Mouse (Mus musculus): ENCODE measurements around the gene Cyfip2. TPM values are rescaled to one million over a fixed set of nuclear protein-coding genes. Genes with fewer than 3 reads are reported as not detected.

Gene Cyfip2
- polyA plus RNA-seq, 1 experiment from 2014 or later, result 20.4 TPM

DNA sequence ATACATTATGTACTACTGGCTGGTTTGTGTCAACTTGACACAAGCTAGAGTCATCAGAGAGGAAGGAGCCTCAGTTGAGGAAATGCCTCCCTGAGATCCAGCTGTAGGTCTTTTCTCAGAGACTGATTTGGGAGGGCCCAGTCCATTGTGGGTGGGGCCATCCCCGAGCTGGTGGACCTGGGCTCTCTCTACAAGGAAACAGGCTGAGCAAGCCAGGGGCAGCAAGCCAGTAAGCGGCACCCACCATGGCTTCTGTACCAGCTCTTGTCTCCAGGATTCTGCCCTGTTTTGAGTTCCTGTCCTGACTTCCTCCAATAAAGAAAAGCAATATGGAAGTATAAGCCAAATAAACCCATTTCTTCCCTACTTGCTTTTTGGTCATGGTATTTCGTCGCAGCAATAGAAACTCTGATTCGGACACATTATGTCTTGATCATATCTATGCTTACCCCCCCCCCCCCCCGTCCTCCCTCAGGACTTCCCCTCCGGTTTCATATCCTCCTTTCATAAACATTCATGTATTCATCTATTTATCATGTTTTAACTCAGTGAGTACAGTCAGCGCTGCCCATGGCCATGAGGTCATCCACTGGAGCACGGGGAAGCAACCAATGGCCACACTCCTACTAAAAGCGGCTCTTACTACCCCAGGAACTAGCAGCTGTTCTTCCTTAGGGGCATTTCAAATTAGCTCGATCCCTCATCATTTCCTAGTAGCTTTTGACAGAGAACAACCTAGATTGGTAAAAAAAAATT is 47.5 kb downstream of the Cyfip2 start:
- DNase-seq (ENCODE audit: low spot score), result no peak
- 92% methylated on average over 11 of the region's 11 CpGs for WGBS
- no peaks in the 10 kb centered on the region for H3K4me1 ChIP-seq
- H3K27ac ChIP-seq (replicated peaks), result no peak overlapping the region
- H3K27me3 ChIP-seq (ENCODE audit: low read depth, poor library complexity, severe bottlenecking), result no peaks in the 10 kb centered on the region
- no peaks in the 10 kb centered on the region for H3K9me3 ChIP-seq (replicated peaks)
- H3K4me3 ChIP-seq, result no peak overlapping the region
- peaks cover 53% of the 10 kb centered on the region for H3K36me3 ChIP-seq

DNA sequence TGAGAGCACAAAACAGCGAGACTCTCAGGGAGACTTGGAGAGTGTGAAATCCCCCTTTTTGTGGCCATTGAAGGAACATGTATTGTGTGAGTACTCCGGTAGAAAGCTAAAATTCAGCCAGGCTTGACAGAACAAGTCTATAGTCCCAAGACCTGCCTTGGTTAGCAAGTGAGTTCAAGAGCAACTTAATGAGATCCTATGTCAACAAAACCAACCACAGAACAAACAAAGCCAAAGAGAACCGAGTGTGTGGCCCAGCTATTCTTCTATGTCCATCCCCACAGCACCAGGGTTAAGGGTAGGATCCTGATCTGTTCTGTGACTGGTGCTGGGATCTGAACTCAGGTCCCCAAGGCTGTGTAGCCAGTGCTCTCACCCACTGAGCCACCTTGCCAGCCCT is 48.1 kb downstream of the Cyfip2 start:
- WGBS, result 75% methylated on average over 3 of the region's 3 CpGs
- Histone ChIP-seq H3K36me3 (peaks cover 51% of the 10 kb centered on the region), H3K4me1 (no peaks in the 10 kb centered on the region), H3K27ac (replicated peaks) (no peak overlapping the region), H3K4me3 (no peak overlapping the region), H3K27me3 (ENCODE audit: low read depth, poor library complexity, severe bottlenecking) (no peaks in the 10 kb centered on the region), H3K9me3 (replicated peaks) (no peaks in the 10 kb centered on the region)
- no peak for DNase-seq (ENCODE audit: low spot score)

- H3K9me3 ChIP-seq (replicated peaks), result no peaks in the 10 kb centered on the region
- peaks cover 54% of the 10 kb centered on the region for H3K36me3 ChIP-seq
- H3K4me1 ChIP-seq, result no peaks in the 10 kb centered on the region
- no peaks in the 10 kb centered on the region for H3K27me3 ChIP-seq (ENCODE audit: low read depth, poor library complexity, severe bottlenecking)
- WGBS, result 89% methylated on average over 11 of the region's 11 CpGs
- H3K27ac ChIP-seq (replicated peaks), result no peak overlapping the region
- no peak overlapping the region for H3K4me3 ChIP-seq
- DNase-seq (ENCODE audit: low spot score), result no peak
These were observed 49.4 kb downstream of the Cyfip2 start for GRCm38 (mm10) chr11:46263291-46263690.

DNA sequence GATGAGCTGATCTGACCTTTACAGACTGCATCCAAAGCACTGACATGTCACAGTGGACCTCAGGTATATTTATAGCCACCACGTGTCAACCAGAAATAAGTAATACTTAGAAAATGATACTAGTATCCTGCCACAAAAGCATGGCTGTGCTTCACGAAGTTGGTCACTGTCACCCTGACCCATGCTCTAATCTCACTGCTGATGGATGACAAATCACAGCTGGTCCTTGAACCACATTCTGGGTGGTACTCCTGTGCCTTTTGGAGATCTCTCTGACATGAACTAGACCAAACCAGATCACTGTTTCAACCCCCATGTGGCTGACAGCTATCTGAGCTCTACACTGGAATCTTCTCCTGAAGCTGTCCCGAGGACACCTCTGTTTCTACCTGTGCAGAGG is 49.8 kb downstream of the Cyfip2 start:
- no peaks in the 10 kb centered on the region for H3K9me3 ChIP-seq (replicated peaks)
- H3K27me3 ChIP-seq (ENCODE audit: low read depth, poor library complexity, severe bottlenecking), result no peaks in the 10 kb centered on the region
- H3K27ac ChIP-seq (replicated peaks), result no peak overlapping the region
- WGBS, result 86% methylated on average over 3 of the region's 3 CpGs
- H3K36me3 ChIP-seq, result peaks cover 56% of the 10 kb centered on the region
- no peak overlapping the region for H3K4me3 ChIP-seq
- DNase-seq (ENCODE audit: low spot score), result no peak
- no peaks in the 10 kb centered on the region for H3K4me1 ChIP-seq

- H3K4me1 ChIP-seq, result no peaks in the 10 kb centered on the region
- no peak overlapping the region for H3K4me3 ChIP-seq
- no peak for DNase-seq (ENCODE audit: low spot score)
- H3K27ac ChIP-seq (replicated peaks), result no peak overlapping the region
- WGBS, result 93% methylated on average over 8 of the region's 8 CpGs
- peaks cover 5% of the 10 kb centered on the region for H3K9me3 ChIP-seq (replicated peaks)
- H3K36me3 ChIP-seq, result peaks cover 71% of the 10 kb centered on the region
- H3K27me3 ChIP-seq (ENCODE audit: low read depth, poor library complexity, severe bottlenecking), result no peaks in the 10 kb centered on the region
These were observed 53.9 kb downstream of the Cyfip2 start for GRCm38 (mm10) chr11:46258749-46259148.

DNA sequence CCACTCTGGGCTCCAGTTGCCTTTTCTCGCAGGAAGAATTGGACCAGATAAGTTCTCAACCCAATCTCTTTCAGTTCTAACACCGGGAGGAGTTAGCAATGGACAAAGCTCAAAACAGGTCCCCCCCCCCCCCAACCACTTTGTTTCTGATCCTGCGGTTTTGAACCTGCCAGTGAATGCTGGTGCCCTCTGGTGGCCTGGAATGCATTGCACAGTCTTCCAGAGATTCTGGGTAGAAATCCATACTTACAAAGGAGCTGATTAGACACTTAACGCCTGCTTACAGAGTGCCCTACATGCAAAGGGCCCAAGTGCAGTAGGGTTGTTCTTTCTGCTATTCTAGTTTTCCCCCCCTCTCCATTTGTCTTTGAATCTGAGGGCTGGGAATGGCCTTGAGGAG is 54.5 kb downstream of the Cyfip2 start:
- Histone ChIP-seq H3K4me3 (no peak overlapping the region), H3K27ac (replicated peaks) (no peak overlapping the region), H3K27me3 (ENCODE audit: low read depth, poor library complexity, severe bottlenecking) (no peaks in the 10 kb centered on the region), H3K4me1 (no peaks in the 10 kb centered on the region), H3K36me3 (peaks cover 70% of the 10 kb centered on the region), H3K9me3 (replicated peaks) (peaks cover 5% of the 10 kb centered on the region)
- 69% methylated on average over 4 of the region's 4 CpGs for WGBS
- DNase-seq (ENCODE audit: low spot score), result no peak

- H3K27ac ChIP-seq (replicated peaks), result no peak overlapping the region
These were observed 57.4 kb downstream of the Cyfip2 start for GRCm38 (mm10) chr11:46255291-46255690.

DNA sequence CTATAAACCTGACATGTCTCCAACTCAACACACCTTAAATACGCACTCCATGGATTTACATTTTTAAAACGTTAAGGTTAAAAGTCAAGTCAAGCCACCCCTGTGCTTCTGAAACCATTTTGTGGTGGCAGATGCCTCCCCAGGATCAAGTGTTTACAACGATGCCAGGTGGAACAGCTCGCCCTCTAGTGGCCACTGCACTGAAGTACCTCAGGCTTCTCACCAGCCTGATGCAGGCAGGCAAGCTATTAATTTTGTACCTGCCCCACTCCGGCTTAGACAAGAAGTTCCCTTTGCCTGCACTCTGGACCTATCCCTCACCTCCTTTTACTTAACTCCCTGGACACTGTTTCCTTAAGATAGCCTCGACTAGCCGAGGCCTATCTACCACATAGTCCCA is 60.7 kb downstream of the Cyfip2 start:
- Histone ChIP-seq H3K4me3 (no peak overlapping the region), H3K27ac (replicated peaks) (no peak overlapping the region), H3K9me3 (replicated peaks) (peaks cover 4% of the 10 kb centered on the region), H3K36me3 (peaks cover 51% of the 10 kb centered on the region), H3K4me1 (no peaks in the 10 kb centered on the region), H3K27me3 (ENCODE audit: low read depth, poor library complexity, severe bottlenecking) (no peaks in the 10 kb centered on the region)
- 39% methylated on average over 7 of the region's 7 CpGs for WGBS
- peak; percentile 53 for DNase-seq (ENCODE audit: low spot score)

More at GRCm38 (mm10) chr11:46255291-46255690, 57.4 kb downstream of the Cyfip2 start:
- H3K27me3 ChIP-seq (ENCODE audit: low read depth, poor library complexity, severe bottlenecking), result no peaks in the 10 kb centered on the region
- H3K9me3 ChIP-seq (replicated peaks), result peaks cover 5% of the 10 kb centered on the region
- 85% methylated on average over 2 of the region's 2 CpGs for WGBS
- DNase-seq (ENCODE audit: low spot score), result no peak
- no peaks in the 10 kb centered on the region for H3K4me1 ChIP-seq
- H3K36me3 ChIP-seq, result peaks cover 60% of the 10 kb centered on the region
- H3K4me3 ChIP-seq, result no peak overlapping the region

DNA sequence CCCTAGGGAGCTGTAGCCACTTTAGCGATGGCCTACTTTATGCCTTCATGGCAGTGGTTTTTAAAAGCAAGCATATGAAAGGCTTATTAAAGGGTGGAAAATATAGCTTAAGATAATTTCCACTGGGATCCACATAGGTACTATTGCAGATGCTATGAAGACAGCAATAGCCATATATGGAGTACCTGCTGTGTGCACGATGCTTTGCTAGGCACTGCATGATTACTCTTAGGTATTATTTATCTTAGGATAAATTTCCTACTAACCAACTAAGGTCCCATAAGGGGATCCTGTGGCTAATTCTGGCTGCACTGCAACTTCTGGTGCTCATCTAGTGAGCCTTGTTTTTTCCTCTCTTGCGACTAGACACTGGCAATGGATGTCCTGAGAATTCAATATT is 64.3 kb downstream of the Cyfip2 start:
- H3K9me3 ChIP-seq (replicated peaks), result no peaks in the 10 kb centered on the region
- DNase-seq (ENCODE audit: low spot score), result no peak
- peaks cover 36% of the 10 kb centered on the region for H3K36me3 ChIP-seq
- H3K27me3 ChIP-seq (ENCODE audit: low read depth, poor library complexity, severe bottlenecking), result no peaks in the 10 kb centered on the region
- H3K27ac ChIP-seq (replicated peaks), result no peak overlapping the region
- 92% methylated on average over 3 of the region's 3 CpGs for WGBS
- no peak overlapping the region for H3K4me3 ChIP-seq
- H3K4me1 ChIP-seq, result no peaks in the 10 kb centered on the region

DNA sequence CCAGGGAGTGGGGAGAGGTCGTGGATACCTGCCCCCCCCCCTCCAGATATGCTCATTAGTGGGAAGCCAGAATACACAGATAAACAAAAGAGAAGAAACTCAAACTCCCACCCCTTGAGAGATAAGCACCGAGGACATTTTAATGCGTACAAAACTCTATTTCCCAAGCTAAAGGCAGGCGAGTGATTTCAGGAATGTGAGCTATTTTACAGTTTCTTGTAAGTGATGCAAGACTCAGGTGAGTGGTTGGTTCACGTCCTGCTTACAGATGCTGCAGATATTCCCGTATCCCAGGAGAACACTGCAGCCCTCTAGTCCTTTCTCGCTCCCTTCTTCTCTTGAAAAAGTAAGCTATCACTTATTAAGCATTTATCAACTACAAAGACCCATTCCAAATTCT is 66.3 kb downstream of the Cyfip2 start:
- DNase-seq (ENCODE audit: low spot score), result no peak
- Histone ChIP-seq H3K4me1 (no peaks in the 10 kb centered on the region), H3K9me3 (replicated peaks) (no peaks in the 10 kb centered on the region), H3K27ac (replicated peaks) (no peak overlapping the region), H3K36me3 (peaks cover 37% of the 10 kb centered on the region), H3K27me3 (ENCODE audit: low read depth, poor library complexity, severe bottlenecking) (no peaks in the 10 kb centered on the region), H3K4me3 (no peak overlapping the region)
- WGBS, result 84% methylated on average over 7 of the region's 7 CpGs

- no peak overlapping the region for H3K4me3 ChIP-seq
- peaks cover 42% of the 10 kb centered on the region for H3K36me3 ChIP-seq
- 82% methylated on average over 8 of the region's 8 CpGs for WGBS
- no peaks in the 10 kb centered on the region for H3K9me3 ChIP-seq (replicated peaks)
- no peaks in the 10 kb centered on the region for H3K4me1 ChIP-seq
- DNase-seq (ENCODE audit: low spot score), result no peak
- H3K27me3 ChIP-seq (ENCODE audit: low read depth, poor library complexity, severe bottlenecking), result no peaks in the 10 kb centered on the region
- H3K27ac ChIP-seq (replicated peaks), result no peak overlapping the region
These were observed 66.7 kb downstream of the Cyfip2 start for GRCm38 (mm10) chr11:46245926-46246325.

DNA sequence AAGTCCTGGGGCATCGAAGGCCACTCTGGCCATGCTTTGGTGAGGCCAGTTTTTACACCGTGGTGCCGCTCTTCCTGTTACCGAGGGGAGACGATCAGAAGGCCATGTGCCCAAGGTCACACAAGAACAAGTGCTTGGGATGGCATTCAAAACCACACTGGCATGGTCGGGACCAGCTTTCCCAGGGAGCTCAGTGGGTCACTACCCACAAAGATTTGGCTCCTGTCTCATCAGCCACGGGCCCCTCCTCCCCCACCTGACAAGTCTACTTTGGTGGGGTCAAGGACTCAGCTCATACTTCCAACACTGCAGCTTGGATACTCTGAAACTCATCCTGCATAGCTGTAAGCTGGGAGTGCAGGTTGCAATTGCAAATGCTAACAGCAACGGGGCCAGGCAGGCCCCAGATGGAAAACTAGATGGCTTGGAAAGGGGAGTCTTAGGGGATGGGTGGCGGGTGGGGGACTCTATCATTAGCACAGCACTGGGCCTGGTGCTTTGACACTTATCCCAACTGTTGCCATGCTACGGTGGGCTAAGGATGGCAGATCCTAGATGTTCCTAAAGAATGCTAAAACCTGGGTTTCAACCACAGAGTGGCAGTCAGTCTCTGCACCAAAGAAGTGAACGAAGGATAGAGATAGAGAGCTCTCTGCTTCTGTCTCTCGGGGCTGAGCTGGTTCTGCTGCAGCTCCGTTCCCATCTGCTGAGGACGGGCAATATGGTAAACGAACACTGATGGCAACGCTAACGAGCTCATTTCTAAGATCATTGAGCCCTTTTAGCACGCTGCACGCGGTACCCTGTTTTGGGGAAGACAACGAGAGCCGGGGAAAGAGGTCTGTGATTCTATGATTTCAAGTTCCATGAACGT is 67.7 kb downstream of the Cyfip2 start:
- Histone ChIP-seq H3K9me3 (replicated peaks) (no peaks in the 10 kb centered on the region), H3K27ac (replicated peaks) (no peak overlapping the region), H3K4me3 (no peak overlapping the region), H3K27me3 (ENCODE audit: low read depth, poor library complexity, severe bottlenecking) (no peaks in the 10 kb centered on the region), H3K4me1 (no peaks in the 10 kb centered on the region), H3K36me3 (peaks cover 51% of the 10 kb centered on the region)
- DNase-seq (ENCODE audit: low spot score), result no peak
- 93% methylated on average over 23 of the region's 23 CpGs for WGBS

DNA sequence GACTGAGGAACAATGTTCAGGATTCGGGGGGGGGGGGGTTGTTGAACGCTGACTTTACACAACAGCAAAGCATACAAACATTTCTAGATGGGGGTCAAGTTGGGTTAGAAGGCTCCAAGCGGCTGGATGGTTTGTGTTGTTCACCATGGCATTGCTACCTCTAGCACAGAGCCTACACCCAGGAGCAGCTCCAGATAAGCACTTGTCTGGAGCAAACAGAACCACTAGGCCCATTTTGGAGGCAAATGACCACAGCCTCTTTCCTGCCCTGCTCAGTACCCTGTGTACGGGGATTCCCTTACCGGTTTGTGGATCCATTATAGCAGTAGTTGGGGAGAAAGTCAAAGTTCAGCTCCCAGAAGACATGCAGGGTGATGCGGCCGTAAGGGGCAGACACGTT is 70.7 kb downstream of the Cyfip2 start:
- 90% methylated on average over 8 of the region's 8 CpGs for WGBS
- no peak overlapping the region for H3K27ac ChIP-seq (replicated peaks)
- H3K4me3 ChIP-seq, result no peak overlapping the region
- H3K9me3 ChIP-seq (replicated peaks), result no peaks in the 10 kb centered on the region
- no peak for DNase-seq (ENCODE audit: low spot score)
- H3K36me3 ChIP-seq, result peaks cover 66% of the 10 kb centered on the region
- H3K4me1 ChIP-seq, result no peaks in the 10 kb centered on the region
- no peaks in the 10 kb centered on the region for H3K27me3 ChIP-seq (ENCODE audit: low read depth, poor library complexity, severe bottlenecking)
